Mouse (Mus musculus): ENCODE data around the gene Itpkb.

- no peak for TF ChIP-seq CTCF (IDR thresholded peaks at IDR 0.05; ENCODE audit: low read depth, low read length)
- no peak for TF ChIP-seq POLR2A (IDR thresholded peaks at IDR 0.05; ENCODE audit: borderline replicate concordance, low read depth, low read length)
Observed at GRCm38 (mm10) chr1:180367045-180367619, 36.8 kb downstream of the Itpkb start.
